Mouse (Mus musculus) adrenal gland, adult 8-10 months (tissue): ENCODE measurements around the gene Iffo1. TPM values are rescaled to one million over a fixed set of nuclear protein-coding genes. Genes with fewer than 3 reads are reported as not detected.

Experiments
- DNase-seq: peaks from one replicate; pipeline ENCODE4 v3.0.0; 2022
- total RNA-seq, 4 experiments: library from RNA; stranded (reverse); gene quantifications; 2 replicates each; pipeline ENCODE4 v1.2.4; 2022

The Iffo1 gene
- total RNA-seq, 4 experiments from 2014 or later, result 15.2 to 60.0 (median 37.1) TPM

DNA sequence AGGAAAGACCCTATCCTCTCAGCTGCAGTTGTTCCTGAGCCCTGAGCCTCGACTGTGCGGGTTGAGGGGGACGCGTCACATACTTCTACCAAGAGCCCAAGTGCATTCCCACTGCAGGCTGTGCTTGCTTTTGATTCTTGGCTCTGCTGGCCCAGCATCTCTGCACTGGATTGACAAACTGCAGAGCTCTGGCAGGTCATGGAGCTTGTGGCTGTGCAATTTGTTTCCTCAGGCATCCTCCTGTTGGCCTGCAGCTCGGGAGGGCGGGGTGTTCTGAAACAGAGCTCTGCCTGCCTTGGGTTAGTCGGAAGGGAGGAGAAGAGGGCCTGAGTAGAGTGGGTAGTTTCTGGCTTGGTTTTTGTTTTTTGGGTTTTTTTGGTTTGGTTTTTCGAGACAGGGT, 2.6 kb upstream of the Iffo1 start:
- no peak for DNase-seq

DNA sequence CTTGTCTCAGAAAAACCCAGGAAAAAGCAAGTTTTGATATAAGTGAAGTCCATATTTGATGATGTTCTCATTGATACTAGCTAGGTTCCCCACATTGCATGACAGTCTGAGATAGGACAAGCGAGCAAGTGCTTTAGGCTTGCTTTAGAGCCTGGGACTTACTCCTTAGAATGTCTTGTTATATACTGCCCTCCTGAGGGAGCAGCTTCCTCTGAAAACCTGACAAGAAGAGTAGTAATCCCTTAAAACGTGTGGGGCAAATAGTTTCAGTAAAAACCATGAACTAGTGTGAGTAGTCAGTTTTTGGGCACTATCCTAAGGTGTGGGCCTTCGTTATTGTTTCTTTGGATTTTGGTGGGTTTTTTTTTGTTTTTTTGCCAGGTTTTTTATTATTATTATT, 1.9 kb upstream of the Iffo1 start:
- no peak for DNase-seq

DNA sequence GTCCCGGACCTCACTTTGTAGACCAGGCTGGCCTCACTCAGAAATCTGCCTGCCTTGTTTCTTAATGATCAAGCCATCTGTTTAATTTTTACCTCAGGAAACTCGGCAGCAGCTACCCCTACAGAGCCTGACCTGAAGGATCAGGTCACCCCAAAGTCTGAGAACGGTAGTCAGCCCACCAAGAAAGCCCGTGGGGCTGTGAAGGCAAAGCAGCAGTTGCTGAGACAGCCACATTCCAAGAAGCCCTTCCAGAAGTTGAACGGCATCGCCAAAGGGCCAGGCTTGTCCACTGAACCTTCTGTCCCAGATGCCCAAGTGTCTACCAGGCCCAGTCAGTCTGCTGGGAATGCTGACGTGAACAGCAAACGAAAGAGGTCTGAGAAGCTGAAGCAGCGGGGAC, 1.1 kb upstream of the Iffo1 start:
- no peak for DNase-seq

DNA sequence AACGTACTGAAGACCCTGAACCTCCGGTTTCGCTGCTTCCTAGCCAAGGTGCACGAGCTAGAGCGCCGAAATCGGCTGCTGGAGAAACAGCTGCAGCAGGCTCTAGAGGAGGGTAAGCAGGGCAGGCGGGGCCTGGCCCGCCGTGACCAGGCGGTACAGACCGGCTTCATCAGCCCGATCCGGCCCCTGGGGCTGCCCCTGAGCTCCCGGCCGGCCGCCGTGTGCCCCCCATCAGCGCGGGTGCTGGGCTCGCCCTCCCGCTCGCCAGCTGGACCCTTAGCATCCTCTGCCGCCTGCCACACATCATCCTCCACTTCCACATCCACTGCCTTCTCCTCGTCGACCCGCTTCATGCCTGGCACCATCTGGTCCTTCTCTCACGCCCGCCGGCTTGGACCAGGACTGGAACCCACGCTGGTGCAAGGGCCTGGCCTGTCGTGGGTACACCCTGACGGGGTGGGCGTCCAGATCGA, 474 bp downstream of the Iffo1 start:
- no peak for DNase-seq

DNA sequence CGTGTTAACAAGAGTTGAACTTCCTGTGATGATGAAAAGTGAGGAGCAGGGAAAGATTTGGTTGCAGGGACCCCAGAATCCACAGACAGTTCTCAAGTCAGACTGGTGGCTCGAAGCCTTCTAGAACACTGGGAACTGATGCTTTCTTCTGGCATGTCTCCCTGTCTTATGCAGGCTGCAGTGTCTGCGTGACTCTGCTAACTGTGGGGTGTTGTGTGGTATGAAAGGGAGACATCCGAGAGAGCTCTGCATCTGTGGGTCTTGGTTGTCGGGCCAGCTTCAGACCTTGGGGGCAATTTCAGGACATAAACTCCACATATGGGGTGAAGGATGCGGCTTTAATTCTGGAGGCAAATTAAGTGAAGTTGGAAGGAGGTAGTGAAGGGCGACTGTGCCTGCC, 1.1 kb downstream of the Iffo1 start:
- DNase-seq, result no peak

DNA sequence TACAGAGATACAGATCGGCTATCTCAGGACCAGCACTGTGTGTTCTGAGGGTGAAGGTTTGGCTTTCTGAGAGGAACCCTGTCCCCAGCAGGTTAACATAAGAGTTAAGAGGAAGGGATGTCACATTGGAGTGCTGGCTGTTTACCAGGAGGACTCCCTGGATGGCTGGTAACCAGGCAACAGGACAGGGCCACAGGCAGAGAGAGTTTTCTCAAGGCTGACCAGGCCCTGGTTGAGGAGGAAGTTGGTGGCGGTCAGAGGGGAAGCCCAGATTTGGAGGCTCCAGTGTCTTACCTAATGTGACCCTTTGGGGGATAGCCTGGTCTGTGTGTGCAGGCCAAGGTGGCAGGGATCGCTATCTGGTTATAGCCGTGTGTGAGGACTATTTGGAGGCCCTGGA, 1.8 kb downstream of the Iffo1 start:
- DNase-seq, result no peak

DNA sequence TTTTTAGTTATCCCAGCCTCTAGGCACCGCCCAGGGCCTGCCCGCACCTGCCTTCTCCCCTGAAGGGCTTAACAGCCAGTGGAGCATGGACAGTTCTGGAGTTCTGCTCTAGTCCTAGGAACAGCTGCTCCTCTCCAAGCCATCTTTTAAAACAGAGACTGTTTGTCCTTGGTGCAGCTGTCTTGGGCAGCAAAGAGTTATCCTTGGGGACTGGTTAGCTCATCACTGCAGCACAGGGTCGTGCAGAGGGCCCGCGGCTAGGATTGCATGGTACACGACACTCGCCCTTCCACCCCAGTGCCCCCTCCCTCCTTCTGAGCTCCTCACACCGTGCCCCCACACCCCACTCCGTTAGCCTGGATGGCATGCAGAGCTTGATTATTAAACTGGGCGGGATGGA, 2.3 kb downstream of the Iffo1 start:
- no peak for DNase-seq

DNA sequence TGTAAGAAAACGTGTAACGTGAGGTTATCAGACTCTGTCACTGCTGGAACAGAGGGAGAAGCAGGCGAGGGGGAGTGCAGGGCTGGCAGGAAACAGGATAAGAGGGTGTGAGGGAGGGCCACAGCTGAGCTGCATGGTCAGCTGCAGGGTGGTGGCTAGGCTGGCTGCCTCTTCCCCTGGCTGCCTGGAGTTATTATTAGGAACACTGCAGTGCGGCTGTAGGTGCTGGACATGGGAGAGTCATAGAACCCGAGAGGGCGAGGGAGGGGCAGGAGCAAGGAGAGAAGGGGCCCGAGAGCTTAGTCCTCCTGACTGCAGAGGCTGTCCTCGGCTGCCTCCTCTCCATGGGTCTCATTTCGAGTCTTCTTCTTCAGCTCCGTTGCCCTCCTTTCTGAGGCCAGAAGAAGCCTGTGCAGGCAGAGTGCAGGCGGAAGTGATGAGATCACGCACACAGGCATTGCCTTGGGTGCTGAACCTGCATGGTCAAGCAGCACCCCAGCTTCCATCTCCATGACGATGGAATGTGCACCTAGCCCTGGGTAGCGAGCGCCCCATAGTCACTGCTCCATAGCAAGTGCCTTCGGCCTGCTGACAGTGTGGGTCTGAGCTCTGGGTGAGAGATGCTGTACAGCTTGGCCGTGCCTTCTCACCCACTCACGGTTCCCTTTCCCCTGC, 3.3 kb downstream of the Iffo1 start:
- DNase-seq, result no peak

DNA sequence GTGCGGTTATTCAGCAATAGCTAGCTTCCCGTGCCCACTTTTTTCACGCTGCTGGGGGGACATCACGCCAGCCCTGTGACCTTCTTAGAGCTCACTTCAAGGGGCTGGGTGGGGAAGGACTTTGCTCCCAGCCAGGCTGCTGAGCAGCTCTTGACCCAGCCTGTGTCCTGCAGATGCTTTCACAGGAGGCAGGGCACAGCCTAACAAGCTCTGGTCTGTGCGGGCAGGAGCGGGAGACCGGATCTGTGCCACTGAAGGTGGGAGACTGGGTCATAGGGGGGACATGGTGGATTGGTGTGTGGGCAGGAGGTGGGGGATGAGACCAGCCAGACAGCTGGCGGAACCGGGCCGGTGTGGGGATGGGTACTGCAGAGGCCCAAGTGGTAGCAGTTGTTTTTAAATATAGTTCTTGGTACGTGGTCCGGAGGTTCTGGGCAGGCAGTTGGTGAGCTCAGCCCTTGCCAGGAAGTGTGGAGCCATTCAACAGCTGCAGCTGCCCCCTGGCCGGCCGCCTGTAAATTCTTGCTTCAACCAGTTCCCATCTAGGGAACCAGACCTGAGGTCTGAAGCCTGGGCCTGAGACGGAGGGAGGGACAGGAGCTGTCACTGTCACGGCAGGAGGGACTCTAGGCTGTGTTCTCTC, 4.0 kb downstream of the Iffo1 start:
- DNase-seq, result no peak

DNA sequence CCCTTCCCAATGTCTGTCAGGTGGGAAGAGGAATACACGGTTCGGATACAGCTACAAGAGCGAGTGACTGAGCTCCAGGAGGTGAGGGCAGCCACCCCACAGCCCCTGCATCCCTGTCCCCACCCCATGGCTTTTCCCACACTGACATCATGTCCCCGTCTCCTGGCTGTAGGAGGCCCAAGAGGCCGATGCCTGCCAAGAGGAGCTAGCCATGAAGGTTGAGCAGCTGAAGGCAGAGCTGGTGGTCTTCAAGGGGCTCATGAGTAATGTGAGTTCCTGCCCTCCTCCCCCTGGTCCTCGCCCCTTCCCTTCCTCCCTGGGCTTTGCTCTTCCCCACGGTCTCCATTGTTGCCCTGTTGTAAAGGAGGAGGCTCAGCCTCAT, 4.5 kb downstream of the Iffo1 start:
- DNase-seq, result no peak

DNA sequence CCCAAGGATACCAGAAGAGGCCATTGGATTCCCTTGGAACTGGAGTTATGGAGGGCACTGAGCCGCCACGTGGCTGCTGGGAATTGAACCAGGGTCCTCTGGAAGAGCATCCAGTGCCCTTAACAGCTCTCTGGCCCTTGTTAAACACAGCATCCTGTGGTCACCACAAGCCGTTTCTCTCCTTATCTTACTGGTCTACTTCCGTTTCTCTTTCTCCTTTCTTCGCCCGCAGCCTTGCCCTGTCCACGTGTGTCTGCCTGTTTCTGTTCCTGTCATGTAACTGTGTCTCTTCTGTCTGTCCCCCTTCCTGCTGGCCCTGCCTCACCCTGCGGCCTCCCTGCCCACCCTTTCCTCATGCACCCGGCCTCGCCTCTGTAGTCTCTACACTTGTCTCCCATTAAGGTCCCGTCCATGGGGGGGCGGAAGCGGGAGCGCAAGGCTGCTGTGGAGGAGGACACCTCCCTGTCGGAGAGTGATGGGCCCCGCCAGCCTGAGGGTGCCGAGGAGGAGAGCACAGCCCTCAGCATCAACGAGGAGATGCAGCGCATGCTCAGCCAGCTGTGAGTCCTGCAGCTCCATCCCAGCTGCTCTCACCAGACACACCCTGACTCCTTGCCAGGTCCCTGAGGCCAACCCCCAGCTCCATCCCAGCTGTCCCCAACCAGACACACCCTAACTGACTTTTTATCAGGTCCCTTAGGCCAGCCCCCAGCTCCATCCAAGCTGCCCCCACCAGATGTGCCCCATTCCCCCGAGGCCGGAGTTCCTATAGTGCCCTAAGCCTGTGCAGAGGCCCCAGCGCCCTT, 7.4 kb downstream of the Iffo1 start:
- no peak for DNase-seq

DNA sequence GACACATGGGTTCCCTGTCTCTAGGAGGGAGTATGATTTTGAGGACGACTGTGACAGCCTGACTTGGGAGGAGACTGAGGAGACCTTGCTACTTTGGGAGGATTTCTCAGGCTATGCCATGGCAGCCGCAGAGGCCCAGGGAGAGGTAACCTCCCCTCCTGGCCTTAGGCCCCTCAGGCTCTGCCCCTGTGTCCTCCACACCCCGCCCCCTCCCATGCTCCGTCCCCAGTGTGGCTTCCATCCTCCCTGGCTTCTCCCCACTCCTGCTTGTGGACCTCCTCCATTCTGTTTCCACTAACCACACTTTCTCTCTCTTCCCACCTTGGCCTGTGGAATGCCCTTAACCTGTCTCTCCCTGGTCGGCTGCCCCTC, 8.0 kb downstream of the Iffo1 start:
- no peak for DNase-seq

DNA sequence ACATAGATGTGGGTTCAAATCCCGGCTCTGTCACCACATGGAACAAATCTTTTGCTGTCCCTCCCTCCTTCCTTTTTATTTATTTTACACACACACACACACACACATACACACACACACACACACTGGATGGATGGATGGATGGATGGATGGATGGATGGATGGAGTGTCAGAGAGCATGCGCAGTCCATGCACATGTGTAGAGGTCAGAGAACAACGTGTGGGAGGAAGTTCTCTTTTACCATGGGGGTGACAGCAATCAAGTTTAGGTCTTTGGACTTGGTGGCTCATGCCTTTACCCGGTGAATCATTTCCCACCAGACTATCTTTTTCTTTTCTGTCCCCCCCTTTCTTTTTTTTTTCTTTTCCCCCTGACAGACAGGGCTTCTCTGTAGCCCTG, 8.6 kb downstream of the Iffo1 start:
- DNase-seq, result no peak

DNA sequence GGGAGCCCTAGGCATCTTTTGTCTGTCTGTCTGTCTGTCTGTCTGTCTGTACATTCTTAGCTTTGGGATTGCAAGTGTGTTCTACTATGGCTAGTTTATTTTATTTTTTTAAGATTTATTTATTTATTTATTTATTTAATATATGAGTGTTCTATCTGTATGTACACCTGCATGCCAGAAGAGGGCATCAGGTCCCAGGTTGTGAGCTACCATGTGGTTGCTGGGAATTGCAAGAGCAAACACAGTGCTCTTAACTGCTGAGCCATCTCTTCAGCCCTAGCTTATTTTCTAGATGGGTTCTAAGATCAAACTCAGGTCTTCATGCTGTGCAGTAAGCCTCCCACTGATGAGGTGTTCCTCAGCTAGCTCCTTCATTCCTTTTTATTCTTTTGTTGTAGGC, 9.5 kb downstream of the Iffo1 start:
- no peak for DNase-seq

DNA sequence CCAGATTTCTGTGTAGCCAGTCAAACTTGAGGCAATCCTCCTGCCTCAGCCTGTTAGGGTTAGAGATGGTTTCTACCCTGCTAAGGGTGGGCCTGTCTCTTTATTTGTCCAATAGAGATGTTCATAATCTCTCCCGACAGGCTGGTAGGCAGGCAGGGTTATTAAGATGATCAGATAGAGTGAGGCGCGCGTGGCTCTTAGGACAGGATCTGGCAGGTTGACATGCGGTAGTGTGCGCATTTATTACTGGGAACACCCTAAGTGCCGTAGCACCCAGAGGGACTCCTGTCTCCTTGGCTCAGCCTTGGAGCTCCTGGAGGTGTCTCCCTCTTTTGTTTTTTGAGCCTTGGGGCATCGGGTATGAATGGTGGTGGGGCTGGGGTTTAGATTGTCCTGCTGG, 10.2 kb downstream of the Iffo1 start:
- DNase-seq, result no peak

DNA sequence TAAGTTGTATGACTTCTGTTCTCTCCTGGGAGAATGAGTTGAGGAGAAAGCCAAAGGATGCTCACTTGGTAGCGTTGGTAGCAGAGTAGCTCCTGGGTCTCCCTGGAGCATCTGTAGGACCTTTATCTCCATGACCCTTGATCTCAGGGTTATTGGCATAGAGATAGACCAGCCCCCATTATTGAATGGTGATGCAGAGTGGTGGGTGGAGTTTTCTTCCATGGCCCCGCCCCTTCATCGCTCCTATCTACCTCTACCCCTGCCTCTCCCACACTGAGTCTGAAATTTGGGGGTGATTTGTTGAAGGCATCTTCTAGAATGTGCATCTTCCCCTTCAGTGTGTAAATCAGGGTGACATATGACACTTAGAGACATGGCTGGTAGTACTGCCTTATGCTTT, 11.4 kb downstream of the Iffo1 start:
- no peak for DNase-seq

DNA sequence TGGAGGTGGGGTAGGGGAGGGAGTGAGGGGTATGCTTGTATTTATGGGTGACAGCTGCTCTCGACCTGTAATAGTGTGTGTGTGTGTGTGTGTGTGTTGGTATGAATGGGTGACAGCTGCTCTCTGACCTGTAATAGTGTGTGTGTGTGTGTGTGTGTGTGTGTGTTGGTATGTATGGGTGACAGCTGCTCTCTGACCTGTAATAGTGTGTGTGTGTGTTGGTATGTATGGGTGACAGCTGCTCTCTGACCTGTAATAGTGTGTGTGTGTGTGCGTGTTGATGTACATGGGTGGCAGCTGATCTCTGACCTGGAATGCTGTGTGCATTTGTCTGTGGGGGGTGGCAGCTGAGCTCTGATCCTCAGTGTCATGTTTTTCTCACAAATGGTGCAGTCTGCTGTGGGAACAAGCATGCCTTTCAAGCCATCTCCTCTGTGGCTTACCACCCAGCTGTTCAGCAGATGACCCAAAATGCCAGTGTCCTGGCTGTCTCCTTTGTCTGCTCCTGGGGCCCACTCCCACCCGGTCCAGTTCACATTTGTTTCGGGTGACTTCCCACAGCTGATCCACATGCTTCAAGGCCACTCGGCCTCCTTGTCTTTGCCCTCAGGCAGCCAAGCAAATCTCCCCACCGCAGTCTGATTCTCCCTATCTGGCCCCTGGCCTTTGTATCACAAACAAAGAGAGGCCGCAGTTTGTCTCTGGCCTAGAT, 12.0 kb downstream of the Iffo1 start:
- DNase-seq, result no peak

DNA sequence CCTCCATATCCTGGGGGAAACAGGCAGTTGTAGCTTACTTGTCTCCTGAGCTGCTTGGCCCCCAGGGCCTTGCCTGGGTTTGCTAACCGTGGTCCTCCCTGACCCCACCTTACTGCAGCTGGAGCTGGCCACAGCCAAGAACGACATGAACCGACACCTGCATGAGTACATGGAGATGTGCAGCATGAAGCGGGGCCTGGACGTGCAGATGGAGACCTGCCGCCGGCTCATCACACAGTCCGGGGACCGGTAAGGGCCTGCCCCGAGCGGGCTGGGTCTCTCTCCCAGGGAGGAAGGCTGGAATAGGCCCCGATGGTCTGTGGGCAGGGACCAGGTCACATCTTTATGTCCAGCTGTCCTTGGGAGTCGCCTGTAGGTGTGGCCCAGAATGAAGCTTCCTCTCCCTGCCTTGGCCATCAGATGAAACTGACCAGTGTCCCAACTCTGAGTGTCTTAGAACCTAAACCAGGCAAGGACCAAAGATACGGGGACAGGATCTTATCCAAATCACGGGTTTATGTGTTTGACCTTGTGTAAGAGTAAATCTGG, 14.0 kb downstream of the Iffo1 start:
- no peak for DNase-seq

DNA sequence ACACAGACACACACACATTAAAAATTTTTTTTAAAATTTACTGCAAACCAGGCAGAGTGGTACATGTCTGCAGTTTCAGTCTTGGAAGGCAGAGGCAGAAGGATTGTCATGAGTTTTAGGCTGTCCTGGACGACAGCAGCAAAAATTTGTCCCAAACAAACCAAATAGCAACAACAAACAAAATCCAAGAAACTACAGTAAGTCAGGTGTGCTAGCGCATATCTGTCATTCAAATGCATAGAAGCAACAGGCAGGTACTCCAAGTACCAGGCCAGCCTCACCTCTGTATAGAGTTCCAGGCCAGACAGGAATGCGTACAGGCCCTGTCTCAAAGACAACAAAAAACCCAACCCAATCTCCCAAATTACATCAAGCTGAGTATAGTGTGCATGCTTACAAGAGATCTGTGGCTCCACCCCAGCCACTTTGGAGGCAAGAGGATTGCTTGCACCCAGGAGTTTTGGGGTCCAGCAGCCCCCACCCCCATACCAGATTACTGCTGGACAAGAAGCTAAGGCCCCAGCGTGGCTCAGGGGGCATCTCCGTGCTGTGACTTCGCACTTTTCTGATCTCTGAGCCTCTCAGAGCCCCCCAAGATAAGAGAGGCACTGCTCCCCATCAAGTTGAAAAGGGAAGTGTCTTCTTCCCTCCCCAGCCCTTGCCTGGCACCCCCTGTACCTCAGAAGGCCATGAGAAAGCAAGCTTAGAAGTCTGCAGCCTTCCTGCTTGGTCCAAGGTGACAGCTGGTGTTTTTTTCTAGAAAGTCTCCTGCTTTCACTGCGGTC, 14.9 kb downstream of the Iffo1 start:
- no peak for DNase-seq

DNA sequence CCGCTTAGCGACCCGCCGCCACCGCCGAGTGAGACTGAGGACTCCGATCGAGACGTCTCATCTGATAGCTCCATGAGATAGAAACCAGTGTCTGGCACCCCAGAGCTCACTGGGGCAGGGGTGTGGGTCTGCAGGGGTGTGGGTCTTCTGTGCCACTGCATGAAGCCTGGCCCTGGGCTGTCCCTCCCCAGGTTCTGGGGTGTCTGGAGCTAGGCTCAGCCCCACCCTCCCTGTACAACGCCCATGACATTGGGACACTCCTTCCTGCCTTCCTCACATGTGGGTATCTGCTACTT, 15.5 kb downstream of the Iffo1 start:
- DNase-seq, result no peak

DNA sequence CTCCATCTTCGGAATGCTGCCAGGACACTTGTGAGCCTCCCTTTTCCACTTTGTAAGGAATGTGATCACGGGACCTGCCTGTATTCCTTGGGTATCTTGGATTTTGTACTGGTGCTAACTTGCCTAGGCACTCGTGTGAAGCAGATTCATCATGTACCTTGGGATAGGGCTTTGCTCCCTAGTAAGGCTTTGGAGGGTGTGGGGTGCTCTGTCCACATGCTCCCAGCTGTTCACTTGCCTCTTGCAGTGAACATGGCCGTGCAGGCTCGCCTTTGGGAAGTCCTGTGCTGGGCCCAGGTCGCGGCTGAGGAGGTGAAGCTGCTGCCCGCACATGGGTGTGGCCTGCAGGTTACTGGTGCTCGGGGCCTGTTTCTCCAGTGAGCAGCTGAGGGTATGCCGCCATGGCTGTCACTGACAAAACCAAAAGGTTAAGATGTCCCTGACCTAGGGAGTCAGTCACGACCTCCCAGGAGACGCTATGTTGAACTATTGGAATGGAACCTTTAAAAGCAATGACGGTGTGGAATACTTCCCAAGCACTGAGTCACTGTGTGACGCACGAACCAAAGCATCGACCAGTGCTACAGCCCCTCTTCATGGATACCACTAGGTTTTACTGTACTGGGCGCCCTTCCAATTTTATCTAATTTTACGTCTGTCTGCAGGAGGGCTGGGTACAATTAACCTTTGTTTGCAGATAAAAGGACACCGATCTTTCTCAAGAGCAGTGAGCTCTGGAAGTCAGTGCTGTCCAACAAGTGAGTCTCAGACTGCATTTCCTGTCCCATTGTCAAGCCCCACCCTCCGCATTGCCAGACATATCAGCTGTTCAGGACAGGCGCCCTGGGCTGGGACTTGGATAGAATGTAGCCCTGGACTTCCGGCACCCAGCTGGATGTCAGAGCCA, 16.1 kb downstream of the Iffo1 start:
- peak; percentile 74 for DNase-seq
